Mouse (Mus musculus) kidney, embryonic 15.5 days (tissue): ENCODE data around the gene Ccdc92. TPM values are rescaled to one million over a fixed set of nuclear protein-coding genes. Genes with fewer than 3 reads are reported as not detected.

ENCODE experiments used
- ATAC-seq: fragments of 200-750 bp; cut with Nextera tagmentation; replicated peaks from 2 replicates; pipeline ENCODE4 v1.8.0; 2017; ENCODE audit warnings: moderate TSS enrichment; ENCODE audit not compliant: low FRiP score
- H3K27ac ChIP-seq: fragments of 300-500 bp; sonication (generic); 2 replicates; pipeline ENCODE4 v1.5.1; 2015; ENCODE audit warnings: mild to moderate bottlenecking, inconsistent platforms
- H3K27me3 ChIP-seq: fragments of 300-500 bp; sonication (generic); 2 replicates; pipeline ENCODE4 v1.6.1; 2015; ENCODE audit warnings: inconsistent platforms
- H3K36me3 ChIP-seq: fragments of 300-500 bp; sonication (generic); 2 replicates; pipeline ENCODE4 v1.6.1; 2015; ENCODE audit warnings: inconsistent platforms
- H3K4me1 ChIP-seq: fragments of 300-500 bp; sonication (generic); 2 replicates; pipeline ENCODE4 v1.6.1; 2015; ENCODE audit warnings: inconsistent platforms
- H3K4me2 ChIP-seq: fragments of 300-500 bp; sonication (generic); 2 replicates; pipeline ENCODE4 v1.6.1; 2015; ENCODE audit warnings: moderate library complexity, mild to moderate bottlenecking, inconsistent platforms
- H3K4me3 ChIP-seq: fragments of 300-500 bp; sonication (generic); replicated peaks from 2 replicates; pipeline ENCODE4 v1.5.1; 2015; ENCODE audit warnings: mild to moderate bottlenecking, inconsistent platforms
- H3K9ac ChIP-seq: fragments of 300-500 bp; sonication (generic); 2 replicates; pipeline ENCODE4 v1.6.1; 2015; ENCODE audit warnings: mild to moderate bottlenecking, inconsistent platforms
- H3K9me3 ChIP-seq: fragments of 300-500 bp; sonication (generic); replicated peaks from 2 replicates; pipeline ENCODE4 v1.6.1; 2016; ENCODE audit warnings: inconsistent platforms
- WGBS: fragments of 180-500 bp; shearing (Covaris S2); methylation state at CpG from one replicate; pipeline ENCODE4 v1.1.7; 2015; ENCODE audit warnings: mixed read lengths; 5-methylcytosine and 5-hydroxymethylcytosine counted together
- polyA plus RNA-seq: library from polyadenylated mRNA; unstranded; fragments of >200 nt; fragmentation: Nextera tagmentation; extraction: Ambion mirVana; gene quantifications from 2 replicates; pipeline ENCODE4 v1.2.1, GENCODE M21; 2015

Ccdc92 gene
- polyA plus RNA-seq, 1 experiment from 2014 or later, result 9.1 TPM

DNA sequence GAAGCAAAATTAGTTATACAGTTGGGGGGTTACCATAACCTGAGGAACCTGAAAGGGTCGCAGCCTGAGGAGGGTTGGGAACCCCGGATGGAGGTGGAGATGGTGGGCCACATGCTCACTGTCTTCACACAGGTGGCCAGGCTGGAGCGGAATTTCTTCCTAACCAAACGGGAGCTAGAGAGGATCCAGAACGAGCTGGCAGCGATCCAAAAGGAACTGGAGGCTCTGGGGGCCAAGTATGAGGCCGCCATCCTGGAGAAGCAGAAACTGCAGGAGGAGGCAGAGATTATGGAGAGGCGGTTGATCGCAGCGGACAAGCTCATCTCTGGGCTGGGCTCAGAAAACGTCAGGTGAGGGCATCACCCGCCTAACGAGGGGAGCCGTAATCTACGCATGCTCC, 45.2 kb downstream of the Ccdc92 start:
- Histone ChIP-seq H3K36me3 (no peaks in the 10 kb centered on the region), H3K27ac (no peak overlapping the region), H3K4me2 (no peak overlapping the region), H3K9ac (no peak overlapping the region), H3K4me3 (no peak overlapping the region), H3K4me1 (no peaks in the 10 kb centered on the region), H3K9me3 (no peaks in the 10 kb centered on the region), H3K27me3 (no peaks in the 10 kb centered on the region)
- WGBS, result 80% methylated on average over 15 of the region's 15 CpGs
- ATAC-seq, result no peak

DNA sequence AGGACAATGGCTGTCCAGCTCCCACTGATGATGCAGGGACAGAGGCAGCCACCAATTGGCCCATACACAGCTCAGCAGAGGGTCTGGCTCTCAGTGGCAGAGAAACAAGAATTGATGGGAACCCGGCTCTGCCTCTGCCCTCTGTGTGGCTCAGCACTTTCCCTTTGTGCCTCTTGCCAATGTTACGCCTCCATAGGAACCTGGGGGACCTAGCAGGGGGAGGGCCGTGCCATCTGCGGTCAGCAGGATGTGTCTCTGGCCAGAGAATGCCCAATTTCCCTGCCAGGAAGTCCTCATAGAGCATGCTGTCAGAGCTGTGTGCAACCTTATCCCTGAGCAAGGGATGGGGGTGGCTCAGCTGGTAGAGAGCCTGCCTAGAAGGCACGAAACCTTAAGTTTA, 47.4 kb downstream of the Ccdc92 start:
- no peak overlapping the region for H3K4me3 ChIP-seq
- H3K9ac ChIP-seq, result no peak overlapping the region
- no peaks in the 10 kb centered on the region for H3K9me3 ChIP-seq
- H3K27ac ChIP-seq, result no peak overlapping the region
- ATAC-seq, result no peak
- WGBS, result 48% methylated on average over 5 of the region's 5 CpGs
- H3K27me3 ChIP-seq, result no peaks in the 10 kb centered on the region
- no peaks in the 10 kb centered on the region for H3K4me1 ChIP-seq
- H3K36me3 ChIP-seq, result no peaks in the 10 kb centered on the region
- H3K4me2 ChIP-seq, result no peak overlapping the region

- 87% methylated on average over 12 of the region's 12 CpGs for WGBS
- H3K27me3 ChIP-seq, result no peaks in the 10 kb centered on the region
These were observed 49.8 kb downstream of the Ccdc92 start for GRCm38 (mm10) chr5:124812466-124812865.

DNA sequence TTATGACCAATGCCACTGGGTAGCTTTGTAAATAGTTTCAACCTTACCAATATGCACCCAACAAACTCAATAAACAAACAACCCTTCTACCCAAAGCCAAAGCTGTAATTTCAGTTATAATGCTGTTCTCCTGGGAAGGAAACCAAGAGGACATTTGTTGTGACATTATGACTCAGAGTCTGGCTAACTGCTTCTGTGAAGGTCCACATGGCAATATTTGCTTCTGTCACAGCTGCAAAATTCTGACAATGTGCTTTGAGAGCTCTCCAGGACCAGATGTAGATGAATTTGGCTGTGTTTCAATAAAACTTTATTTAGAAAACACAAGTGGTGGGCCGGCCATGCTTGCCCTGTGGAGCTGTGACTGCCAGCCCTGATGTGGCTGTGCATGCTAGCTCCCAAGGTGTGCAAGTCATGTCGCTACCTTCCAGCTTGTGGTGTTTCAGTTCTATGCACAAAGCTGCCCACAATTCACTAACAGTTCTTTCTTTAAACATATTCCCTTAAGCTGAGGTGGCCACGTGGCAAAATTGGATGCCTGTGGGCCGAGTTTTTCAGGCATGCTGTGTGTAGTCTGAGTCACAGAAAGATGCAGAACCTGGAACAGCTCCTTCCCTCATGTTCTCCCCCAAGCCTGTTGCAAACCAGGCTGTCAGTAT, 52.4 kb downstream of the Ccdc92 start:
- no peak for ATAC-seq

More at GRCm38 (mm10) chr5:124812466-124812865, 49.8 kb downstream of the Ccdc92 start:
- H3K4me2 ChIP-seq, result no peak overlapping the region
- H3K9me3 ChIP-seq, result no peaks in the 10 kb centered on the region
- no peaks in the 10 kb centered on the region for H3K36me3 ChIP-seq
- no peaks in the 10 kb centered on the region for H3K4me1 ChIP-seq
- H3K27ac ChIP-seq, result no peak overlapping the region
- no peak for ATAC-seq
- no peak overlapping the region for H3K9ac ChIP-seq
- H3K4me3 ChIP-seq, result no peak overlapping the region

DNA sequence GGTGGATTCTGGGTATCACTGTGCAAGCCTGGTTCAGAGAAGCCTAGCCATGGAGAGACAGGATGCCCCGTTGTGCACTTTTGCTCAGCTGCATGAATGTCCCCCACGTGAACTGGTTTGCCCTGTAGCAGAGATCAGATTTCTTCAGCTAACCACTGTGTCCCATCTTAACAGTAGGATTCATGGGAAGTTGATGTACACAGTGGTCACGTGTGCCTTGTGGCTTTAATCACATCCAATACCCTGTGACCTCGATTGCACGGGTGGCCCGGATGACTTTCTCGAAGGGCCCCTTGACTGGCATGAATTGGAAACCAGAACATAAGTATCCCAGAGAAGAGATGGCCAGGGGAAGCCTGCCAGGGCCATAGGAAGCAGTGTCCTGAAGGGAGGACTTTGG, 70.1 kb downstream of the Ccdc92 start:
- Histone ChIP-seq H3K4me2 (no peak overlapping the region), H3K36me3 (no peaks in the 10 kb centered on the region), H3K9me3 (no peaks in the 10 kb centered on the region), H3K4me1 (no peaks in the 10 kb centered on the region), H3K9ac (no peak overlapping the region), H3K27me3 (no peaks in the 10 kb centered on the region), H3K27ac (no peak overlapping the region), H3K4me3 (no peak overlapping the region)
- WGBS, result 65% methylated on average over 7 of the region's 7 CpGs
- ATAC-seq, result no peak

More for the DNA sequence above, 52.4 kb downstream of the Ccdc92 start:
- H3K4me3 ChIP-seq, result no peak overlapping the region
- 87% methylated on average over 4 of the region's 4 CpGs for WGBS
- H3K36me3 ChIP-seq, result no peaks in the 10 kb centered on the region
- H3K4me2 ChIP-seq, result no peak overlapping the region
- H3K27ac ChIP-seq, result no peak overlapping the region
- no peaks in the 10 kb centered on the region for H3K9me3 ChIP-seq
- no peaks in the 10 kb centered on the region for H3K4me1 ChIP-seq
- no peaks in the 10 kb centered on the region for H3K27me3 ChIP-seq
- no peak overlapping the region for H3K9ac ChIP-seq

DNA sequence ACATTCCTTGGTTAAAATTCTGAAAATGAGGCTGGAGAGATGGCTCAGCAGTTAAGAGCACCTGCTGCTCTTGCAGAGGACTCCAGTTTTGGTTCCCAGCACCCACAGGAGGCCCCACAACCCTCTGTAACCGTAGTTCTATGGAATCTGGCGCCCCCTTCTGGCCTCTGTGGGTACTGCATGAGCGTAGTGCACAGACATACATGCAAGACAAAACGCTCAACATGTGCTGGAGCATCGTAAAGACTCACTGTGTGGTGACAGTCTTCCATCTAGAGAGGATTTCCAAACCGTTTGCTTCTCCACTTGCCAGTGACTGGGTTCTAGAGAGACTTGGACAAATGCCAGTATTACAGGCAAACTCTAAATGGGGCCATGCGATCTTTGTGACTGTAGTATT, 76.6 kb downstream of the Ccdc92 start:
- no peaks in the 10 kb centered on the region for H3K27me3 ChIP-seq

More for the DNA sequence above, 76.6 kb downstream of the Ccdc92 start:
- H3K4me1 ChIP-seq, result no peaks in the 10 kb centered on the region
- H3K9ac ChIP-seq, result no peak overlapping the region
- no peak overlapping the region for H3K4me2 ChIP-seq
- 0 out of 2 replicates have a peak, but pooled peaks cover 4% of the 10 kb centered on the region for H3K9me3 ChIP-seq
- no peak overlapping the region for H3K27ac ChIP-seq
- H3K4me3 ChIP-seq, result no peak overlapping the region
- 84% methylated on average over 7 of the region's 7 CpGs for WGBS
- H3K36me3 ChIP-seq, result no peaks in the 10 kb centered on the region
- no peak for ATAC-seq

Other genes starting within 250 kb of the Ccdc92 start
- gene Atp6v0a2, start 233.8 kb downstream of the Ccdc92 start, polyA plus RNA-seq, result 45.7 and 47.2 TPM in 2 replicates
- 0.10 and 0.27 TPM in 2 replicates for gene Dnah10, start 137.3 kb downstream of the Ccdc92 start, polyA plus RNA-seq
- 118 and 126 TPM in 2 replicates for gene Zfp664, start 267 bp upstream of the Ccdc92 start, polyA plus RNA-seq
- gene Rflna, start 140.8 kb upstream of the Ccdc92 start, polyA plus RNA-seq, result 4.6 and 5.0 TPM in 2 replicates